Mouse (Mus musculus) adrenal gland, adult 18-20 months (tissue): ENCODE results near the gene Pycr1. TPM values are rescaled to one million over a fixed set of nuclear protein-coding genes. Genes with fewer than 3 reads are reported as not detected.
A peak's percentile ranks its signal among the peaks of the same experiment; 100 is the strongest.
"Not testable (repeated sequence)": the region's sequence is repeated elsewhere in the genome, so short reads cannot be mapped to it uniquely, and the experiment has no call there.

Source experiments
- DNase-seq, 2 experiments: peaks; one replicate each; pipeline ENCODE4 v3.0.0; 2021 to 2022; ENCODE audit warnings: low spot score in 2 of 2
- long read RNA-seq, 2 experiments: library from polyadenylated mRNA; stranded (forward); transcript quantifications; one replicate each; pipeline ENCODE4 v2.0.0; 2021
- total RNA-seq, 2 experiments: library from RNA; stranded (reverse); gene quantifications; 1 replicate in 1 of 2; 2 replicates in 1 of 2; pipeline ENCODE4 v1.2.3; 2021

The Pycr1 gene
- total RNA-seq, result 1 to 10 TPM; 1.4 to 2.1 TPM
- long read RNA-seq, experiment 1, result 0 reads
- long read RNA-seq, experiment 2, partial matches to known transcripts, result 0 of 1 reads
- long read RNA-seq, experiment 2, other reads (novel, unspliced or antisense), result 0 of 1 reads

DNA sequence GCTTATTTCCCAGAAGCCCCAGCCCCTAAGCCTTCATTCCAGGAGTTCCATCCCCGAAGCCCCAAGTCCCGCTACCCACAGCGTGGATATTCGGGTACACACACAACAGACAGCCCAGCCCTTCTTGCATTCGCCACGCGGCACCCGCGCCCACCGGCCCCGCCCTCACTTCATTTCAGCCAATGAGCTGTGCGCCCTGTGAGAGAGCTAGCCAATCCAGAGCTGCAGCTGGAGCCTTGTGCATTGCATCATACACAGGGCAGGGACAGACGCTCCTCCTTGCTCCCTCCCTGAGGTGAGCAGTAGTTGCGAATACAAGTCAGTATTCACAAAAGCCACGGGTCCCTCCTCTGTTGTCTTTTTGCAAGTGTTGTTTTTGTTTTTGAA is at the start of gene Pycr1:
TSS of gene Pycr1 (minus strand) at position 169 of the 387 bp plus-strand sequence.
- DNase-seq, result peak; percentile 85 to 89

DNA sequence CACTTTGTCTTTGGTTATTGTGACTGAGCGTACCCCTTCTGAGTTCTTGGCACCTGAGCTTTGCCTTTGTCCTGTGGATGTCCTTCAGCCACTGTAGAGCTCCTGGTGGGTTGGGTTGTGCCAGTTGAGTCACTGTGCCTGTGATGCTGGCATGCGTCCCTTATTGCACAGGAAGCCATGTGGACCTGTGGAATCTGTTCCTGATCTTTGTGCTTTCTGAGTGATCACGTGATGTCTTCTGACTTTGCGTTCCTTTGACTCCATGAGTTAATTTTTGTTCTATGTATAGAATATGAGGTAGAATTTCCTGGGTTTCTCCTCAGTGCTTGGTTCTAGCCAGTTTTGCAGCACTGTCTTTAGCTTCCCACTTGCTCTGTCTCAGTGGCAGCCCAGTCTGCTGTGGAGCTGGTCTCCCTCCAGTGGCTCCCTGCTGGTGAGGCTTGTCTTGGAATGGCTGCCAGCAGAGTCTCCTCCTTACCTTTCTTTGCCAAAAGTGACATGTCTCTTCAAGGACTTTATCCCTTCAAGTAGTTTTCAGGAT is 49.0 kb upstream of the Pycr1 start:
- DNase-seq, result no peak

DNA sequence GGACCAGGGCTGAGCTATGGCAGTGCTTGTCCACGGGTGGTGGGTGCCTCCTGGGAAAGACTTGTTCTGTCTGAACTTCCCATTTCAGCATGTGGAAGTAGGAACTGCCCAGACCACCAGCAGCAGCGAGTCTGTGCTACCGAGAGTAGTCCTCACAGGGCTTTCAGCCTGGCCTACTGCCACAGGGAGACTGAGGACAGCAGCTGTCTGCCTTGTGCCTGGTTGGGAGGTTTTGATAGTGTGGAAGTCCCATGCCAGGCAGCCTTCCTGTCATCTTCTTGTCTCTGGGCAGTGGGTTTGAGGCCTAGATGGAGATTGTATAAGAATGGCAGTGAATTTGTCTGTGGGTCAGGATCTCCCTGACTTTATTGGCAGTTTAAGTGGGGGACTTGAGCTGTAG is 45.8 kb upstream of the Pycr1 start:
- DNase-seq, result no peak

DNA sequence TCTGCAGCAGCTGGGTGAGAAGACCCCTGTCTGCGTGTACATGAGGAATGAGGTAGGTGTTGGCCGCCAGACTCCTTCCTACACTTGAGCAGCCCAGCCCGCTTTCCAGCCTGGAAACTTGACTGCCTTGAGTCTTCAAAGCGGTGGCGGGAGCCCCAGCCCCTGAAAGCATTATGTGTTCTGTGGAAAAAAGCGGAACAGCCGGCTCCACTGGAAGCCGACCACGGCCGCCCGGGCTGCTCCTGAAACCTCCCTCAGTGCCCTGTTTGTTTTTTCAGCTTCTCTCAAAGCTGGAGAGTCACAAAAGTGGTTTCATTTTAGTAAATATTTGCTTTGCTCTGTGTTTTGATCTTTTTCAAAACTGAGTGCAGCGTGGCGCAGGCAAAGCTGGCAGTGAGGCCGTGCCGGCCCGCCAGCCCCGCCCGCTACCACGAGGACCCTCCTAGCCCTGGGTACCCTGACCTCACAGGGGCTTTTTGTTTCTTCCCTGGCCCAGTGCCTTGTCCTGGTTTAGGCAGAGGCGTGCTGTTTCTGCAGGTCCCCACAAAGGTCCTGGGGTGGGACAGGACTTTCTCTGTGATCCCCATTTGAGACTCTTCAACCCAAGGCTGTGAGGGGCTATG is 43.2 kb upstream of the Pycr1 start:
- DNase-seq, result no peak

DNA sequence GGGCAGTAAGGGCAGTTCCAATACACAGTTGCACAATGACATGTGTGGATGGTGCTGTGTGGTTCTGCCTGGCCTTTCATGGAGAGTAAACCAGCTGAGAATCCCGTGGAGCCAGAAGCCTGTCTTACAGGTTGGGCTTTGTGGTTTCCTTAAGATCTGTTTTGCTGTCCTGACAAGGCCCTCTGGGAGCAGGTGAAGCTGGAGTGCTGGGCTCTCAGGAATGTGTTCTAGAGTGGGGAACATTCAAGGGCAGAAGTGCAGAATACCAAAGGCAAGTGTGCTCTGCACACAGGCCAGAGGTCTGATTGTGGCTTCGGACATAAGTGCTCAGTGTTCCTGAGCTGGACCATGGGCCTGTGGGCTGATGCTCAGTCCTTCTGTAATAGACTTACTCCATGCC is 41.1 kb upstream of the Pycr1 start:
- no peak for DNase-seq

DNA sequence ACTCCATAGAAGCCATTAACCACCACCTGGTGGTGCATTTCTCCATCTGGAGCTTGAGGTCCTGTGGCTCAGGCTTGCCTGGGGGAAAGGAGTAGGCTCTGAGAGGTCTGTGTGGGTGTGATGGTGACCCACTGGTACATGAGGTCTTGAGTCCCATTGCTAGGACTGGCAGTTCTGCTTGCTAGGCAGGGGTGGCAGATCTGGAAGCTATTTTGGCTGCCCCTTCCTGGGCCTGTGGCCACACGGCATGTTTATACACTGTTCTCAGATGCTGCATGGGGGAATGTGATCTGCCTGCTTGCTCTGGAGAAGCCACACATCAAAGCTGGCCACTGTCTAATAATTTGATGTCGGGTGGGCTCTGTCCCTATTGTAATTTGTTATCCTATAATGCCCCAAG is 40.5 kb upstream of the Pycr1 start:
- no peak for DNase-seq

DNA sequence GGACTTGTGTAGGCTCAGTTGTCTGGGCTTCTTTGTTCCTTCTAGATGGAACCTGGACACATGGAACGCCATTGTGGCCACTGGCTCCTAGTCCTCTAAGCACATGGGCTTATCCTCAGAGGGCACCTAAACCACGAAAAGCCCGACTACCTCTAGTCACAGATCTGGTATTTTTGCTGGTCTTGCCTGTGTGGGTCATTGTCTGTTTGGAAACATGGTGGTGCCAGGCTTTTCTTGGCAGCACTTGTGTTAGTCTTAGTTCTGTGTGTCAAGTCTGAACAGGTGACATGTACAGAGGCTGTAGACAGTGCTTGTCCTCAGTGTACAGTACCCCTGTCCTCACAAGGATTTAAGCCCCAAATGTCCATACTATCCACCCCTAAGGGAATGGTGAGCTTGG is 40.0 kb upstream of the Pycr1 start:
- no peak for DNase-seq

DNA sequence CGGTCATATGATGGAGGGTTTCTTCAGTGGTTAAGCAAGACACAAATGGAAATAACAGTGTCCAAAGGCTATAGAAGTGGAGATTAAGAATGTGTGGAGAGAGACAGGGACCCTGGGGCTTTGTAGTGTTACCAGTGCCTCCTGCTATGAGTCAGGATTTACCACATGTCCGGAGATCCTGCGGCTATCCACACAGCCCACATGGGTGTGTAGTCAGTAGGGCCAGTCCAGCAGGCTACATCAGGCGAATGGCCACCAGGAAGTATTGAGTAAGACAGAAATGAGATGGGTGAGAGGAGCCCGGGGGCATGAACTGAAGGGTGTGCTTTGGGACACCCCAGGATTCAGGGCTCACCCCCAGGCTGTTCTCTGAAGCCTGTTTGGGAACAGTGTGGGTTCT is 39.1 kb upstream of the Pycr1 start:
- no peak for DNase-seq

DNA sequence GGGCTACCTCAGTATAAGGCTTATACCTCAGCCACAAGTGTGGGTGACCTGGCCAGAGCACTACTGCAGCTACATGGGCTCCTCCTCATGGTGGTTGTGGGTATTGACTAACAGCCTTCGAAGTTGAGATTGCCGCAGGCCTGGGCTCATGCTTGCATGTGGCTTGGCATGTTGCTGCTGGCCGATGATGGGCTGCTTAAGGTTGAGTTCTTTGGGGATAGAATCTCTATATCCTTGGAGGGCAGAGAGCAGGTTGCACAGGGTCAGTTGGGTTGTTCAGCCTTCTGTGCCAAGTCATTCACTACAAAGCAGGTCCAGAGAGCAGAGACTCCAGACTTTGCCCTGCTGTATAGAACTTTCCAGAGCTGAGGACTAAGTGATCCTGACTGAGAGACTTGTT is 36.3 kb upstream of the Pycr1 start:
- no peak for DNase-seq

DNA sequence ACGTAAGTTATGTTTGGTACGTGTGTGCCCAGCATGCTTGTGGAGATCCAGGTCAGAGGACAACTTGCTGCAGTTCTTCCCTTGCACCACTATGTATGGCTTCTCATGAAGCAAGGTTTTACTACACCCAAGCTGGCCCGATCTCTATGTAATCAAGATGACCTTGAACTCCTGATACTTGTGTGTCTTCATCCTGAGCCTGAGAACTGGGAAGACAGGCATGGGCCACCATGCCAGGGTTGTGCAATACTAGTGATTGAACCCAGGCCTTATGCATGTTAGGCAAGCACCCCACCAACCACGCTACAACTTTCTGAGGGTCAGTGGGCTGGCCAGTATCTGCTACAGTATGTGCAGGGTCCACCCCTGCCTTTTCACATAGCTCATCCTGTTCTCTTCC is 33.4 kb upstream of the Pycr1 start:
- DNase-seq, result no peak

DNA sequence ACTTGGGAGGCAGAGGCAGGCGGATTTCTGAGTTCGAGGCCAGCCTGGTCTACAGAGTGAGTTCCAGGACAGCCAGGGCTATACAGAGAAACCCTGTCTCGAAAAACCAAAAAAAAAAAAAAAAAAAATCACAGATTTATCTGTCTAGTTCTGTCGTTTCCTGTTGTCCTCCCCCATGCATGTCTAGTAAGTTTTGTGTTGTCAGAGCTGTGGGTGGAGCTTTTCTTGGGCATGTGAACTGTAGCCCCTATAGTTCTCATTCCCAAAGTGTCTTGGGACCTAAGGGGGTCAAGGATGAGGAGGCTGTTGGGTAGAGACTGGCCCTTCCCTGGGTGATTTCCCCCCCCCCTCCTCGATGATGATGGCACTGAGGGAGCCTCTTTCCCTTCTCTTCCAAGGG is 32.3 kb upstream of the Pycr1 start:
- not testable (repeated sequence) for DNase-seq

DNA sequence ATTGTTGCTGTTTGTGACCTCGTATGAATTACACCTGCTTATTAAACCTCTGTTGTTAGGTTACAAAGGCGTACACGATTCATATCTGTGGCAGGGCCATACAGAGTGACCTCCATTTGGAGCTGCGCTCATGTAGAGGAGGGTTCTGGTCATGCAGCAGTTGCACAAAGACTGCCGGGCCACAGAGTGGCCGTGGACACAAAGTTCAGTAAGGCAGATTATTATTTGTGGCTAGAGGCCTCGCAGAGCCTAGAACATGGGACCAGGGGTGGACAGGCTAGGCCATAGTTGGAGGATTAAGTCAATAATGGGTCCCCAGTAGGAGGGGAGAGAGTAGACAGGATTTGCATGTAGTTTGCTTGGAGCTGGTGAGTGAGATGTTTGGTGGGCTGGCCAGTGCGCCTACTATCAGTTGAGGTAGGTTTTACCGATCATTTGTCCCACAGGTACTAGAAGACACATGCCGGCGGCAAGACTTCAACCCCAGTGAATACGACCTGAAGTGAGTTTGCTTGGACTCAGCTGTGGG is 30.1 kb upstream of the Pycr1 start:
- DNase-seq, result peak in 1 of 2 experiments; percentile 24

DNA sequence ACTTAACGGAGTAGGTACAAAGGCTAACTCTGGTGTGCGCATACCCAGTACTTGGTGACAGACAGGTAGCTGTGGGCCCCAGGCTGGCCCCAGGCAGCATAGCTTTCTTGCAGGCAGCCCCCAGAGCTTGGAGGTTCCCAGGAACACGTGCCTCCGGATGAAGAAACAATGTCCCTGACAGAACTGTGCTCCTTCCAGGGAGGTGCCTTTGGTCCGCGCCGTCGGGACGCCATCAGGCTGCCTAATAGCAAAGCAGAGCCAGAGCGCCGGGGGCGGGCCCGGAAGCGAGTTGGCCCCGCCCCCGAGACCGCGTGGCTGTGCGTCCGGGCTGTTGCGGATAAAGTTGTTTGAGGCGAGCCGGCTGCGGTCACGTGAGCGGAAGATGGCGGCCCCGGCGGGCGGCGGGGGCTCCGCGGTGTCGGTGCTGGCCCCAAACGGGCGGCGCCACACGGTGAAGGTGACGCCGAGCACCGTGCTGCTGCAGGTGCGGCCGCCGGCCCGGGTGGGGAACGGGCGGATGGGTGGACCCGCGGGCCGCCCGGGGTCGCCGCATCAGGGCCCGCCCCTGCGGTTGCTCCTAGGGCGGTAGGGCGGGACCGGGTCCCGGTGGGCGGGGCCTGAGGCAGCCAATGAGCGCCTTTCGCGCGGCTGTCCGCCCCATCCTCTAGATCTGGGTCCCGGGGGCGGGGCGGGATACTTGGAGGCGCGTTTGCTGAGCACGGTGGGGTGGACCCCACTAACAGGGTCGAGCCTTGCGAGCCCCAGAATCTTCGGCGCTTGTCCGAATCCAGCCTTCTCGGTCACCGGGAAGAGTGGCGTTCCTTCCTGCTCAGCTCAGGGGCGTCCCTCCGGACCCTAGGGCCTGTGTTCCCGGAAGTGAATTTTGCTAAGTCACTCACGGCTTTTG is 29.4 kb upstream of the Pycr1 start, which contains the start of gene Aspscr1:
TSS of gene Aspscr1 (plus strand) at position 287 of the 907 bp plus-strand sequence.
- peak; percentile 96 for DNase-seq

DNA sequence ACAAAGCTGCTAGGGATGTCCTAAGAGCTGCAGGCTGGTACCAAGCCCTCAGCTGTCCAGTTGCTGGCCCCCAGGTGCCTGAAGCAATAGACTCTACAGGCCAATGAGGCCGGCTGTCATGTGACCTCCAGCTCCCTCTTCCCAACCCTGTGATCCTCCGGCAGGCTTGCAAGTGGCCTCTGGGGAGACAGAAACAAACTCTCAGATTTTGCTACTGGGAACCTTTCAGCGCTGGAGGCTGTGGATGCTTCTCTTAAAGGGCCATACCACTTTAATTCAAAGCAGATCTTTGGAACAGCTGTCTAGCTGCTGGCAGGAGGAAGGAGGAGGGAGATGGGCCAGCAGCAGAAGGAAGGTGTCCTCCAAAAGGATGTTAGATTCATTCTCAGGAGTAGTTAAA is 23.0 kb upstream of the Pycr1 start:
- no peak for DNase-seq

DNA sequence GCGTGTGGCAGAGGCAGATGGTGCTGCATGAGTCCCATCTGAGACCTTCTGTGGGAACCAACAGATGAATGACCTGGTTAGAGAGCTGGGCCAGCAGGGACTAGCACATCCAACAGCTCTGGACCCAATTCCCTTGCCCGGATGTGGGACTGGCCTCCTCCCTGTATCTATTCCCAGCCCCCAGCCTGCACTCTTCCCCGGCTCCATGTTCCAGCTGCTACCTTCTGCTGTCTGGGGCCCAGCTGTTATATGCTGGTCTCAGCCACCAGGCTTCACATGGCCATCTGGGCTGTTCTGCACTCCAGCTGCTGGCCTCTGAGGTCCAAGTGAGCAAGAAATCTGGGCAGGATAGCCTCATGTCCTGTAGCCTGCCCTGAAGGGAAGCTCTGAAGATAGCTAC is 21.8 kb upstream of the Pycr1 start:
- DNase-seq, result no peak

DNA sequence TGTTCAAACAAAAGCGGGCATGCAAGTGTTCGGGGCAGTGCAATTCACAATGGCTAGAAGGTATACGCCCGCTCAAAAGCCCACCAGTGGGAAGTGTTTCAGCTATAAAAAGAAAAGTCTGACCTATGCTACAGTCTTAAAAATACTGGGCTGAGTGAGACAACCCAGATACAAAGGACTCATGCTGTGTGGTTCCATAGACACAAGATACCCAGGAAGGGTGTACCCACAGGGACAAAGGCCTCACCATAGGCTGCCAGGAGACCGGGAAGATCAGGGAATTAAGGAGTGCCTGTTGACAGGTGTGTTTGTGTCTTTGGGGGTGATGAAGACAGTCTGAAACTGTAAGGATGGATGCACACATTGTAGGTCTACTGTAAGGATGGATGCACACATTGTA is 20.1 kb upstream of the Pycr1 start:
- DNase-seq, result no peak

DNA sequence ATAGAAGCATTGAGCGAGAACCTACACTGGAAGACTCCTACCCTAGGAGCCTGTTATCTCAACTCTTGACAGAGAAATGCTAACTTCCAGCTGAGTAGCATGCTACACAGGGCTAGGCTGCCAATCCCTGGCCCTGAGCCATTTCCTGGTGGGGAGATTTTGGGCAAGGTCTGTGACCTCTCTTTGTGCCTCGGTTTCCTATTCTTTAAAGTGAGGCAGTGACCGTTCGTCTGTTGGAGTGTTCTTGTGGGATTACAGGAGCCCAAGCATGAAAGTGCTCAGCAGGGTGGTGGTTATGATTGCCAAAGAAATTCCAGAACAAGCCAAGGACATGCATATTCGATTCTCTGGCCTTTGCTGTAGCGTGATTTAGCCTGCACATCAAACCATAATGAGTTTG is 19.2 kb upstream of the Pycr1 start:
- no peak for DNase-seq

DNA sequence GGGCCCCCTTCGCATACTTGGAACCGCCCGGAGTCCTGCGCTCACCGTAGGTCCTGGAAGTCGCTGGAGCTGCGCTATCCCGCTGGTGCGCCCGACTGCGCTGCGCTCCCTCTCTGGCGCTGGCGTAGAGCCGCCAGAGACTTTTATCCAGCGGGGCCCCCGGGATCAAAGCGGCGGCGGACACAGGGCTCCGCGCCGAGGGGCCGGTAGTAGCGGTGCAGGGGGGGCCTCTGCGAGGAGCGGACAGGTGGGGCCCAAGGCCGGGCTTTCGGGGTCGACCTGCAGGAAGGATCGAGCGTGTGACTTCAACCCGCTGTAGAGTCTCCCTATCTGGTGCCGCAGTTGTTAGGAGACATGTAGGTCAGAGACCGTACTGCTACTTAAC is 17.5 kb upstream of the Pycr1 start, which contains the start of gene Notum:
TSS of gene Notum (minus strand) at position 100 of the 385 bp plus-strand sequence.
- peak in 1 of 2 experiments; percentile 28 for DNase-seq

DNA sequence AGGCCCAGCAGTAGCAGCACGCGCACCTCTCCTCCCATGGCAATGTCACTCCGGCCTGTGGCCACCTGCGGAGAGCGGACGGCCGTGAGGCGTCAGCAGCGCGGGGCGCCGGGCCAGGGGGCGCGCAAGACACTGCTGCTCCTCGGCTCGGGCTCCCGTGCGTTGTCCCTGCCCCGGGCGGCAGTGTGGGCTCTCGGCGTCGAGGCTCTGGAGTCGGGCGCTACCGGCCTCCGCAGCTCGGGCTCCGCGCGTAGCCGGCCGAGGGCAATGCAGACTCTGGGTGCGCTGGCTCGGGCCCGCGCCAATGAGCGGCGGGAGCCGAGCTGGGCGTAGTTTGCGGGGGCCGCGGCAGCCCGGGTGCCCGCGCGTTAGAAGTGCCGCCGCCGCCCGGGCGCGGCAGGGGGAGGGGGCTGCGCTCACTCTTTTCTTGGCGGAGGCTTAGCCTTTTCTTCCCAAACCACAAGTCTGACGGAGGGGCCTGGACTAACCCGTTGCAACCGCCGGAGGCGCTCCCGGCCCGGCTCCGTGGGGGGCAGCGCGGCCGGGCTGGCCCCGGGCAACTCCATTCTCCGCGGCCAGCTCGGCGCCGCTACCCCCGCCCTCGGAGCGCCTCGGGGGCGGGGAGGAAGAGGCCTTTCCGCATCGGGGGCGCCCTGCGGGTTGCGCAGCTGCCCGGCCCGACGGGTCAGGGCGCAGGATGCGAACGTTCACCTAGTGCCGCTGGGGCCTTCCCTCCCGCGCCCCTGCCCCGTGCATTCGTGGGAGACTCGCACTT is 16.9 kb upstream of the Pycr1 start:
- DNase-seq, result peak; percentile 38 to 40

DNA sequence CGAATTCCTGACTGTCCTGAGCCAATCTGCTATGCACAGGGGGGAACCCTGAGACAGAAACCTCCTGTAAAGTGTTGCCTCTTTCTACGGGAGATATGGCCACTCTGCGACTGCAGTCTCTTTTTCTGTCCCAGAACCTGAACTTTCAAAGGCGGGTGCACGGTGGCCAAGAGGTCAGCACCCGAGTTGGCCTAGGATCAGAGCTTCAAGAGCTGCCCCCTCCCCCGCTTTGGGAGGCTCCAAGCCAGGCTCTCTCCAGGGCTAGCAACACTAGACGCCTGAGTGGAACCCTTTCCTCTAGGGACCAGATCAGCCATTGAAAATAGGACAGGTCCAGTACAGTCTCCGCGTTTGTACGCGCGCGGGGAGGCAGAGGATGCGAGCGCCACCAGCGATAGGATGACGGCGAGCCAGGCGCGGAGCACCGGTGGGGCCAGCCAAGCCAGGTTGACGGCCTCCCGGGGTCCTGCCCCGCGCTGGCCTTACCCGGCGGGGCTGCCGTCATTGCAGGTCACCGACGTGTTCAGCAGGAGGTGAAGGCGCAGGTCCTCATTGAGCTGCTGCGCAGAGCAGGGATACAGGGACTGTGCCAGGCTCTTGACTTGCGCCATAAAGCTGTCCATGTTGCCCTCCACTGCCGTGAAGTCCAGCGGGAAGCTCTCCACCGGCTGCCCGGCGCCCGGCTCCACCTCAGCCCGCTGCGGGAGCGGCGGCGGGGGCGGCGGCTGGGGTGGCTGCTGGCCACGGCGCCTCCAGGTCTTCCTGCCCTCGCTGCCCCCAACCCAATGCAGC is 16.1 kb upstream of the Pycr1 start:
- DNase-seq, result peak in 1 of 2 experiments; percentile 17
